Mouse (Mus musculus) splenic B cell, adult 2 months (primary cell): ENCODE data around the gene Marveld3.

Experiments
- DNase-seq: peaks from one replicate; pipeline ENCODE4 v3.0.0-alpha.2; 2011; ENCODE audit warnings: low read depth, low spot score
- H3K27me3 ChIP-seq: 2 replicates; pipeline ENCODE4 v1.6.1; 2012; ENCODE audit warnings: mild to moderate bottlenecking, low read length, moderate library complexity, mixed read lengths; ENCODE audit not compliant: control insufficient read depth, poor library complexity, insufficient read depth, severe bottlenecking
- H3K36me3 ChIP-seq: 2 replicates; pipeline ENCODE4 v1.6.1; 2012; ENCODE audit warnings: mild to moderate bottlenecking, low read length, moderate library complexity, mixed read lengths; ENCODE audit not compliant: control insufficient read depth, poor library complexity, insufficient read depth, severe bottlenecking

Gene Marveld3

DNA sequence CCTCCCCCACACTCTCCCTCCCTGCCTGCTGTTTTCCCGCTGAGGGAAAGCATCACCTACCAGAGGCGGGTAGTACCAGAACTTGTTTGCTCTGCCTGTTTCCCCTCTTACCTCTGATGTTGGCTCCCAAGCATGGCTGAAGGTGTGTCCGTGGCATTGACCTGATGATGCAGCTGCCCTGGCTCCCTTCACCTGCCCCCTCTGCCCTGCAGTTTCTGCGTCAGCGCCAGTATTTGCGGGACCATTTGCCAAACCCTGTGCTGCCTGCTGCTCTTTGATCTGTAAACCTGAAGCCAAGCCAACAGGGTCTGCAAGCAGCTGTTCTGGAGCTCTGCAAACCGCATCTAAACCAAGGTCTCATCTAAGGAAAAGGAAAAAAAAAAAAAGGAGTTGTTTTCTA, 24.4 kb upstream of the Marveld3 start:
- H3K36me3 ChIP-seq, result no peaks in the 10 kb centered on the region
- no peak for DNase-seq
- H3K27me3 ChIP-seq, result no peaks in the 10 kb centered on the region

- no peak for DNase-seq
- Histone ChIP-seq H3K36me3 (no peaks in the 10 kb centered on the region), H3K27me3 (no peaks in the 10 kb centered on the region)
These were observed 21.9 kb upstream of the Marveld3 start for GRCm38 (mm10) chr8:109983944-109984343.

DNA sequence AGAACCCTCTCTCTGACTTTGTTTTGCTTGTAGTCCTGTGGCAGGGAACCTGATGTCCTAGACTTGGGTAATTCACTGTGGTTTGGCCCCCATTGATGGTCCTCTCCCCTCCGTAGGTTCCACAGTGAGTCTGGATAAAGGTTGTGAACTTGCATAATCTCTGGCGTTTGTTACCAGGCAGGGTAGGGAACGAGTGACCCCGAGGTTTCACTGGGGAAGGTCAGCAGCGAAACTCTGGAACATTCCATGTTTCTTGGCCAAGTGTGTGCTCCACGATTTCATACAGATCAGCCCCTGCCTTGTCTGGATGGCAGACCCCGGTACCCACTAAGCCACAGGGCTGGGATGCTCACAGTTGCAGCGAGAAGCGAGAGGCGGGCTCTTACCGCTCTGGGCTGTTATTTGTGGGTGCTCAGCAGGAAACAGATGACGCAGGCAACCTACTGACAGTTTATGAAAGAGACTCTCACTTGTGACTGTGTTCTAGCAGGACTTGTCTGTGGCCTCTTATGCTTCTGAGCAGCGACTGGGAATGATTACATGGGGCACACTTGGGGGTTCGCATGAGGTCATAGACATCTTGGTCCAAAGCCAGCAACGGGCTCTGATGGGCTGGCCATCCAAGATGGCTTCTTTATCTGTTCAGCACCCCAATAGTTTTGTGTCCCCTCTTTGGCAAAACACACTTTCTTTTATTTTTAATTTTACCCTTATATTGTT, 20.5 kb upstream of the Marveld3 start:
- DNase-seq, result no peak
- no peaks in the 10 kb centered on the region for H3K36me3 ChIP-seq
- no peaks in the 10 kb centered on the region for H3K27me3 ChIP-seq

GRCm38 (mm10) chr8:109979339-109979738, 17.3 kb upstream of the Marveld3 start:
- no peak for DNase-seq
- Histone ChIP-seq H3K36me3 (no peaks in the 10 kb centered on the region), H3K27me3 (no peaks in the 10 kb centered on the region)

DNA sequence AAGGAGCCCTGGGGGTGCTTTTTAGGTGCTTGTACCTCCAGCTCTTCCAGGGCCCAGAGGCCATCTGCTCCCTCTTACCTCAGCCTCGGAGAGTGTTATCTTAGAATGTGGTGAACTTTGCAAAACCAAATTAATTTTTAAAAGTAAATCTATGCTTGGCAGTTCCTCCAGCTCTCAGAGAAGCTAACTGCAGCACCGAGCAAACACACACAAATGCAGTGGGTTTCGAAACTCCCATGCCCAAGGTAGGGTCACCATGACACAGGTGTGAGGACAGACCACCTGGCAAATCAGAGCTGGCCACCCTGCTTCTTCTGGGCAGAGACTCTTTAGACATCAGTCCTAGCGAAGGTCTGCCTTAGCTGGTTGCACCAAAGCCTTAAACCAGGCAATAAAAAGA, 10.9 kb upstream of the Marveld3 start:
- DNase-seq, result no peak
- H3K36me3 ChIP-seq, result no peaks in the 10 kb centered on the region
- no peaks in the 10 kb centered on the region for H3K27me3 ChIP-seq

- DNase-seq, result peak; percentile 54
- Histone ChIP-seq H3K27me3 (no peaks in the 10 kb centered on the region), H3K36me3 (no peaks in the 10 kb centered on the region)
These were observed 8.3 kb upstream of the Marveld3 start for GRCm38 (mm10) chr8:109970323-109970722.

GRCm38 (mm10) chr8:109968837-109969236, 6.8 kb upstream of the Marveld3 start:
- Histone ChIP-seq H3K36me3 (no peaks in the 10 kb centered on the region), H3K27me3 (no peaks in the 10 kb centered on the region)
- DNase-seq, result no peak

DNA sequence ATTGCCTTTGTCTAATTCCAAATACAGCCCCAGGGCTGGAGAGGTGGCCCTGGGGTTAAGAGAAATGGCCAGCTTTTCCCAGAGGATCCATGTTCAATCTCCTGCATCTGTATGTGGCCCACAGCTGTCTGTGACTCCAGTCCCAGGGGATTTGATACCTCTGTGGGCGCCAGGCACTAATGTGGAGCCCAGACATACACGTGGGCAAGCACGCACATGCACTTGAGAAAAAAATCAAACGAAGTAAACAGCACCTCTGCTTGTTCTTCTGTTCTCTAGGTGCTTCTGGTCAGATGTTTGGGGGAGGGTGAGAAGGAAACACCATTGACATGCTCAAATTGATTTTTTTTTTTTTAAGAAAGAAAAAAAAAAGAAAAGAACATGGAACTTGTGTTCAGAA, 2.1 kb upstream of the Marveld3 start:
- no peaks in the 10 kb centered on the region for H3K27me3 ChIP-seq
- DNase-seq, result no peak
- H3K36me3 ChIP-seq, result no peaks in the 10 kb centered on the region

- Histone ChIP-seq H3K36me3 (no peaks in the 10 kb centered on the region), H3K27me3 (no peaks in the 10 kb centered on the region)
- DNase-seq, result no peak
These were observed 1.4 kb upstream of the Marveld3 start for GRCm38 (mm10) chr8:109963421-109963820.

- H3K27me3 ChIP-seq, result no peaks in the 10 kb centered on the region
- DNase-seq, result no peak
These were observed 893 bp upstream of the Marveld3 start for GRCm38 (mm10) chr8:109962896-109963295.

GRCm38 (mm10) chr8:109959112-109959511, 2.9 kb downstream of the Marveld3 start:
- Histone ChIP-seq H3K36me3 (no peaks in the 10 kb centered on the region), H3K27me3 (no peaks in the 10 kb centered on the region)
- no peak for DNase-seq

More at GRCm38 (mm10) chr8:109962896-109963295, 893 bp upstream of the Marveld3 start:
- no peaks in the 10 kb centered on the region for H3K36me3 ChIP-seq

GRCm38 (mm10) chr8:109958036-109958655, 3.9 kb downstream of the Marveld3 start:
- no peak for DNase-seq
- H3K27me3 ChIP-seq, result no peaks in the 10 kb centered on the region
- H3K36me3 ChIP-seq, result no peaks in the 10 kb centered on the region

DNA sequence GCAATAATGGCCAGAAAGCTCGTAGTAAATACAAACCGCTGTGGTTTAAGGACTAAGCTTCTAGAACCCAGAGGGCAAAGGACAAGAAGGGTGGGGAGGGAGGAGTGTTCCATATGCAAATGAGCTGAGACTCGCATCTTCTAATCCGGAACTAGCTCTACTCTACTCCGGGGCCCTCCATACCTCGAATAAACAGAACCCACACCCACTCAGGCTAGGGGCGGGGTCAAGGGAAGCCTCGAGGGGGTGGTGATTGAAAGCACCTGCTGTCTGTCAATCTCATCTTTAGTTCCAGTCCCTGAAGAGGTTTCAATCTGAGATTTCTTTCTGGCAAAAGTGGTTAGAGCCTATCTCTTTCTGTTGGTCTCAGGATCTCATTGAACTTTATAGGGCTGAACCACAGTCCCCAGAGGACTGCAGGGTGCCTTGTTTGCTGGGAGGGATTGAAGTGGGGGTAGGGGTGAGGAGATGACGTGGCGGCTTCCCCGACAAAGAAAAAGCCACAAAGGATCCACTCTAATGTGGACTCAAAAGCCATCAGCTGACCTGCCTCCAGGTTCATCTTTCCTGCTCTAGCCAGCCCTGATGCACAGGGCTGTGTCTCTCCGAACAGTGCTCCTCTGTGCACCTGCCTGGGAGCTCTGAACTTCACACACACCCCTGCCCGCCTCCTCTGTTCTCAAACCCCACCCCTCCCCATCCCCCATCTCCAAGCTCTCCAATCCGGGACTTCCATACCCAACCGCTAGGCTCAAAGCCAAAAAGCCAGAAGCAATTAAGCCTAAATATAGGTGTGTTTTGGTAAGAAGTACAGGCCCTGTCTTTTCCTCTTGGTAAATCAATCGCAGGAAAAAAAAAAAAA, 4.6 kb downstream of the Marveld3 start:
- DNase-seq, result peak; percentile 73
- no peaks in the 10 kb centered on the region for H3K27me3 ChIP-seq
- H3K36me3 ChIP-seq, result no peaks in the 10 kb centered on the region

DNA sequence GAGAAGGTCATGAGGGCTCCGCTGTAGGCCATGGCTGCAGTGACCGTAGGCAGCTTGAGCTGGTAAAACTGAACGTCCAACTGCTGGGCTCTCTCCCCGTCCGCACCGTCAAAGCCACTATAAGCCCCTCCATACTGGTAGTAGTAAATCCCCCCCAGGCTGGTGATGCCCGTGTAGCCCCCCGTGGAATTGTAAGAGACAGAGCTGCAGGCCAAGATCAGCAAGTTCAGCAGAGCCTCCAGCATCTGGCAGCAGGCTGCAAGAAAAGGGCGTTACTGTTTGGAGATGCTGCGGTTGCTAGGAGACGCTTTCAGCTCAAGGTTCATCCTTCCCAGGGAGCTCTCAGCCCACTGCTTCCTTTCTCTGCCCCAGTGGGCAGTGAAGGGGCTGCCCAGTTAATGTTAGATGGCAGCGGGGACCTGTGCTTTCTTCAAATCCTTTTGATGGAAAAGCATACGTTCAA, 7.5 kb downstream of the Marveld3 start:
- H3K36me3 ChIP-seq, result no peaks in the 10 kb centered on the region
- H3K27me3 ChIP-seq, result no peaks in the 10 kb centered on the region
- no peak for DNase-seq

DNA sequence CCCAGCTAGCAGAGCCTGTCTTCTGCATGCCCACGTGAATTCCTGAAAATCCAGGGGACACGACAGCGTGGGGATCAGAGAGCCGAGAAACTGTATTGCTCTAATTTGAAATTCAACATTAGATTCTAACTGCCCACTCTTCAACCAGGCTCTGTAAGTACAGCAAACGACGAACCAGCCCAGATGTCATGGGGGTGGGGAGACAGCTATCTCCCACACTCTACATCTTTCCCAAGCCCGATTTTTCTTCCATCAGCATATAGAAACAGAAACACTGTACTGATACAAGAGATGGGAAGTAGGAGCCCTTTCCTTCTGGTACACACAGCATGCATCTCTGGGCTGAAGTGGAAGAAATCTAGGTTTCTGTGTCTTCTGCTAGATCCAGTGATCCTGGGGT, 9.8 kb downstream of the Marveld3 start:
- no peaks in the 10 kb centered on the region for H3K27me3 ChIP-seq
- no peak for DNase-seq
- no peaks in the 10 kb centered on the region for H3K36me3 ChIP-seq
